Mouse (Mus musculus): ENCODE data around the gene Rita1. TPM values are rescaled to one million over a fixed set of nuclear protein-coding genes. Genes with fewer than 3 reads are reported as not detected.

The Rita1 gene
- polyA plus RNA-seq, 1 experiment from 2014 or later = 26.2 TPM

DNA sequence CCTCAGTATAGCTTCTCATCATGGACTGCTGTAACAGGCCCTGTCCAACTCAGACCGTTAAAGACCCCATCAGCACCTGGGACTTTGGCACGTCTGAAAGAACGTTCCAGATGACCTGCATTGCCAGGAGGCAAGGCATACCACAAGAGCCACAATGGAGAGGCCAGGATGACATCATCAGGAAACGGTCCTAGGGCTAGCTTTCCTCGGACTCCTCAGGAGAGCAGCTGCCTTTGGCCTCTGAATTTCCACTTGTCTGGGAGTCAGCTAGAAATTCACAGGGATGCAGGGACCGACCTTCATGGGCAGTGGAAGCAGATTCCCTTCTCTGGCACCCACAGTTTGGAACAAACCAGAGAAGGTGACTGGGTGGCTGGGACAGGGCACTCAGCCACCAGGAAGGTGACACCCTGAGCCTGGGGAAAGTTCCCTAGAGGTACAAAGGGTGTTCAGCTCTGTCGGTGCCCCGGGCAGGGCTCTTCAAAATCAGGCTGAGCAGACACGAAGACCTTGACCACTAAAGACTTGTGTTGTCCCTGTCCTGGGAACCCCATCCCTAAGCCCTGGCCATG lies 45.6 kb downstream of the Rita1 start:
- Histone ChIP-seq H3K27me3 (no peaks in the 10 kb centered on the region), H3K9ac (peak overlapping the region; percentile 59), H3K27ac (peak overlapping the region; percentile 94), H3K4me3 (no peak overlapping the region), H3K9me3 (no peaks in the 10 kb centered on the region), H3K36me3 (no peaks in the 10 kb centered on the region), H3K4me2 (peak overlapping the region; percentile 29; the same call in 1 of the 2 replicates), H3K4me1 (replicated peaks) (peaks cover 92% of the 10 kb centered on the region)
- WGBS = 53% methylated on average over 9 of the region's 9 CpGs
- ATAC-seq (ENCODE audit: low FRiP score) = peak; percentile 18

DNA sequence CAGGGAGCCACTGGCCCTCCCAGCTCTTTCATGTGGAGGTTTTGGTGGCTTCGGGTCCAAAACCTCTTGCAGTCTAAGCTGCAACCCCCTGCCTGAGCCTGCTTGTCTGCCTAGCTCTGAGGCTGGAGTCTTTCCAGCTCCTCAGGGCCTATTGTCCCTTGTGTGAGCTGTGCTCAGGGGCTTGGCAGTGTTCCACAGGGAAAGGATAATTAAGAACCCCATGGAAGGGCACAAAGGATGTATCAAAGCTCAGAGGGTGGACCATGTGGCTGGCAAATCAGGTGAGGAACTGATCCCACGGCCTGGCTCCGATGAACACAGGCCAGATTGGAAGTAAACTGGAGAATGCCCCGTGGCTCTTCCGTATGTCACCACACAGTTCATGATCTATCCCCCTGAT lies 46.3 kb downstream of the Rita1 start:
- H3K4me2 ChIP-seq = peak overlapping the region; percentile 15; the same call in 1 of the 2 replicates
- H3K36me3 ChIP-seq = no peaks in the 10 kb centered on the region
- H3K9me3 ChIP-seq = no peaks in the 10 kb centered on the region
- H3K9ac ChIP-seq = peak overlapping the region; percentile 43; the same call in 1 of the 2 replicates
- ATAC-seq (ENCODE audit: low FRiP score) = peak; percentile 36; the same call in 1 of the 2 replicates
- H3K4me3 ChIP-seq = no peak overlapping the region
- H3K4me1 ChIP-seq (replicated peaks) = peaks cover 88% of the 10 kb centered on the region
- 29% methylated on average over 5 of the region's 5 CpGs for WGBS
- peak overlapping the region; percentile 94 for H3K27ac ChIP-seq
- H3K27me3 ChIP-seq = no peaks in the 10 kb centered on the region

DNA sequence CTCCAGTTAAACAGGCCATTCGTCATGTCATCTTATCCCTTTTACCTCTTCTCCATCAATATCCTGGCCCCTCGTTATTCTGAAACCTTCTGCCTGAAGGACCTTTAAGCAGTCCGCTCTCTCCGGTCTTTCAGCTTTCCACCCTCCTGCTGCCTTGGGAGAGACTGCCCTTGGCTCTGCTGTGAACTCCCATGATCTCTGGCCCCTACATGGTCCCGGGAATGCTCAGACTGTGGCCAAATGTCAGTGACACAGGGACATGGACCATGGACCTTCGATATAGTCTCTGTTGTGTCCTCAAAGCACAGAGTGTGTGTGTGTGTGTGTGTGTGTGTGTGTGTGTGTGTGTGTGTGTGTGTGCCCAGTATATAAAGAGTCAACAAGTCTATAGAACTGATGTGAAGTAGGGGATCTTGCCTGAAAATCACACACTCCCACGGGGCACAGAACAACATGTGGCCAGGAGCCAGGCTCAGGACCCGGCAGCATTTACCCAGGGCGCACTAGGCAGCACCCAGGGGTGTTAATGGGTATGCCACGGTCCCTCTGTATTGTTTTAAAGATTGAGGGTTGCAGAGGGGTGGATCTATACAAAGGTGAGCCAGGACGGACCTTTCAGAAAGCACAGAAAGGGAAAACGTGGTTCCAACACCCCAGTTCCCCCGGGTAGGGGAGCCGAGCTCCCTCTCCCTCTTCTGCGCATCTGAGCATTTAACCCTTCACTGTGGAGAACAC lies 47.1 kb downstream of the Rita1 start:
- Histone ChIP-seq H3K4me2 (peak overlapping the region; percentile 15; the same call in 1 of the 2 replicates), H3K27me3 (no peaks in the 10 kb centered on the region), H3K9ac (peak overlapping the region; percentile 49), H3K36me3 (no peaks in the 10 kb centered on the region), H3K27ac (peak overlapping the region; percentile 94), H3K4me1 (replicated peaks) (peaks cover 88% of the 10 kb centered on the region), H3K9me3 (no peaks in the 10 kb centered on the region), H3K4me3 (no peak overlapping the region)
- WGBS = 18% methylated on average over 15 of the region's 15 CpGs
- ATAC-seq (ENCODE audit: low FRiP score) = no peak

DNA sequence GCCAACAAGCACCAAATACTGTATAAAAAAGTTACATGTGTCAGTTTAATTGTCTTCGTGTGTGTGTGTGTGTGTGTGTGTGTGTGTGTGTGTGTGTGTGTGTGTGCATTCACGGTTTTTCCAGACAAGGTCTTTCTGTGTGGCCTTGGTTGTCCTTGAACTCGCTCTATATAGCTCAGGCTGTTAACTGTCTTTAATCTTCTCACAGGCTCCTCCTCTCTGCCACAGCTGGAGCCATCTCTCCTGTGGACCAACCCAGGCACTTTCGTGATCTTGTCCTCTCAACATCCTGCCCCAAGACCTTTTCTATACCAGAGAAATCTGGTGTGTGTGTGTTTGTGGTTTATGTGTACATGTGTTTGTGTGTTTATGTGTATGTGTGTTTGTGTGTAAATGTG lies 48.5 kb downstream of the Rita1 start:
- ATAC-seq (ENCODE audit: low FRiP score) = no peak
- no peak overlapping the region for H3K4me2 ChIP-seq
- H3K27me3 ChIP-seq = no peaks in the 10 kb centered on the region
- no peaks in the 10 kb centered on the region for H3K36me3 ChIP-seq
- H3K9ac ChIP-seq = no peak overlapping the region
- H3K4me3 ChIP-seq = no peak overlapping the region
- no peaks in the 10 kb centered on the region for H3K9me3 ChIP-seq
- peak overlapping the region; percentile 31; the same call in 1 of the 2 replicates for H3K27ac ChIP-seq
- WGBS = 53% methylated on average over 4 of the region's 4 CpGs
- peaks cover 86% of the 10 kb centered on the region for H3K4me1 ChIP-seq (replicated peaks)

DNA sequence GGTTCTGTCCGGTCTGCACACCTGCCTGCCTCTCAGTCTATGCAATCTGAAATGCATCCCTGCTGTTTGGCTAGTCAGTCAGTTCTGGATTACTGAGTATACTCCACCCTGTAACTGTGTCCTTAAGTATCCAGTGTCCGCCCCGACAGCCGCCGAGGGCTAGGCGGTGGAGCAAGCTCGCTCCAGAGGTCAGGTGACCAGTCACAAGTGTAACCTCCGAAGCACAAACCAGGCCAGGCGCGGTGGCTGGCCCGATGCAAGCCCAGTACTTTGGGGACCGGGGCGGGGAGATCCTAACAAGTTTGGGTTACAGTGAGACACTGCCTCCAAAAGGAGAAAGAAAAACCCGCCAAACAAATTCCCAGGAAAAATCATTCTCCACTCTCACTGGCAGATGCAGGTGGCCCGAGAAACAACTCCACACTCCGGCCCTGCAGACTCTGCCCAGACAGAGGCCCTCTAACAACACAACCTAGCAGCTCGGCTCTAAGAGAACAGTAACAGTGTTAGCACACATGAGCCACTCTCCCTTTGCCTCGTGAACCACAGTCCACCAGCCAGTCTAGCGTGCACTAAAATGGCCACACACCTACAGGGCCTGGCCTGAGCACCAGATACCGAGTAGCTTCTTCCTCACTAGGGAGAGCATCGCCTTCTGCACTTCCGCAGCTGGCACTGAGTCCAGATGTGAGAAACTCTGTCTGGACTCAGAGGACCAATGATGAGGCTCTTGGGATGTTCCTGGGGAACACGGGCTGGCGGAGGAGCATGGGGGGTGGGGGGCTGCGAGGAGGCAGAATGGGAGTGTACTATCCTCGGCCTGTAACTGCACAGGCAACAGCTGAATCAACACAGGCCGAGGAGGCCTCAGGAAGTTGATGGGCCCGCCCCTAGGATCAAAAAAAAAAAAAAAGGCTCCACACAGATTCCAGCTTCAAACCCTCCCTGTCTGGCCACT lies 49.2 kb downstream of the Rita1 start:
- Histone ChIP-seq H3K4me2 (no peak overlapping the region), H3K36me3 (no peaks in the 10 kb centered on the region), H3K9me3 (no peaks in the 10 kb centered on the region), H3K4me3 (no peak overlapping the region), H3K4me1 (replicated peaks) (peaks cover 86% of the 10 kb centered on the region), H3K9ac (peak overlapping the region; percentile 5; the same call in 1 of the 2 replicates), H3K27me3 (no peaks in the 10 kb centered on the region), H3K27ac (peak overlapping the region; percentile 76)
- ATAC-seq (ENCODE audit: low FRiP score) = no peak
- 62% methylated on average over 28 of the region's 28 CpGs for WGBS

DNA sequence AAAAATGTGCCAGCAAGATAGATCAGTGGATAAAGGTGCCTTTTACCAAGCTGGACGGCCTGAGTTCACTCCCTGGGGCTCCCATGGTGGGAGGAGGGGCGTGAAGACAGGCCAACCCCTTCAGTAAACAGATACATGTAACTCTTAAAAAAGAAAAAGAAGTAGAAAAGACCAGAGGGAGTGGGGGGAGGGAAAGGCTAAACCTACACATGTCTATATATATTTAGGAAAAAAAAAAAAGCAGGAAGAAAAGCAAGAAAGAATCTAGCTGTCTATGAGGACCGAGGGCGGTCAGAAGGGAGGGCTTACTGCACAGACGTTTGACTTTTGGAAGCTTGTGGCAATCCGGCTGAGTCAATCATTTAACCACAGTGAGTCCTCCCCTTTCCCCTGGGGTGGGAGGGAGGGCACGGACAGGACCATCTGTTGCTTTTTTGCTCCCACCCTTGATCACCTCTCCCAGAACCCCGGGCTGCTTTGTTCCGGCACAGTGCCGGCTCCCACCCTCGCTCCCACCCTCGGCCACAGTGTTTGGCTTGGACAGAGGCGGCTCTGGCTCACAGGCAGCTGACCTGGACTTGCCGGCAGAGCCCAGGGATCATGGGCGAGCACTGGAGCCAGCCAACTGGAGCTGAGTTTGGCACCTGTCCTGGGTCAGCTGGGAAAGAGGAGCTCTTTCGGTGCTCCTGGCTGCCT lies 51.6 kb downstream of the Rita1 start:
- ATAC-seq (ENCODE audit: low FRiP score) = 0 out of 2 replicates have a peak, but pooled peaks have one; percentile 33
- Histone ChIP-seq H3K27me3 (no peaks in the 10 kb centered on the region), H3K4me3 (no peak overlapping the region), H3K9me3 (no peaks in the 10 kb centered on the region), H3K4me2 (peak overlapping the region; percentile 30; the same call in 1 of the 2 replicates), H3K27ac (peak overlapping the region; percentile 74), H3K9ac (peak overlapping the region; percentile 46; the same call in 1 of the 2 replicates), H3K4me1 (replicated peaks) (peaks cover 61% of the 10 kb centered on the region), H3K36me3 (peaks cover 8% of the 10 kb centered on the region)
- WGBS = 10% methylated on average over 16 of the region's 16 CpGs

DNA sequence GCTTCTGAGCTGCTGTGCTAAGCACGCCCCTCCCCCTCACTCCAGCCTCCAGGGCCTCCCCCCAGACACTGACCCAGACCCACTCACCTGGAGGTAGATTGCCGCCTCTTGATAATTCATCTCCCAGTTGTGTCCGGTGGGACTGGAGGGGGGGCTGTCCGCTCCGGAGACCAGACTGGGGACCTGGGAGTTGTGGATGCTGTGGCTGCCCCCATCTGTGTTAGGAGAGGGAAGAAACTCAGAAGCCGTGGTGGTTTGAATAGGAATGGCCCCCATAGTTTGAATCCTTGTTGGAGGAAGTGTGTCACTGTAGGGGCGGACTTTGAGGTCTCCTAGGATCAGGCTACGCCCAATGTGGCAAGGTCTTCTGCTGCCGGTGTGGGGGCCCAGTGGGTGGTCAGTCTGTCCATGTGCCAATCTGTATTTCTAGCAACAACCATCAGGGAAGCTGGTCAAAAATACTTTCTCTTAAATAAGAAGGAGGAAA lies 52.2 kb downstream of the Rita1 start:
- no peaks in the 10 kb centered on the region for H3K9me3 ChIP-seq
- 59% methylated on average over 9 of the region's 9 CpGs for WGBS
- H3K4me1 ChIP-seq (replicated peaks) = peaks cover 55% of the 10 kb centered on the region
- ATAC-seq (ENCODE audit: low FRiP score) = no peak
- H3K4me2 ChIP-seq = peak overlapping the region; percentile 10; the same call in 1 of the 2 replicates
- H3K27me3 ChIP-seq = no peaks in the 10 kb centered on the region
- H3K9ac ChIP-seq = 0 out of 2 replicates have a peak overlapping the region, but pooled peaks have one; percentile 13
- H3K36me3 ChIP-seq = peaks cover 13% of the 10 kb centered on the region
- H3K4me3 ChIP-seq = no peak overlapping the region
- H3K27ac ChIP-seq = peak overlapping the region; percentile 44; the same call in 1 of the 2 replicates

DNA sequence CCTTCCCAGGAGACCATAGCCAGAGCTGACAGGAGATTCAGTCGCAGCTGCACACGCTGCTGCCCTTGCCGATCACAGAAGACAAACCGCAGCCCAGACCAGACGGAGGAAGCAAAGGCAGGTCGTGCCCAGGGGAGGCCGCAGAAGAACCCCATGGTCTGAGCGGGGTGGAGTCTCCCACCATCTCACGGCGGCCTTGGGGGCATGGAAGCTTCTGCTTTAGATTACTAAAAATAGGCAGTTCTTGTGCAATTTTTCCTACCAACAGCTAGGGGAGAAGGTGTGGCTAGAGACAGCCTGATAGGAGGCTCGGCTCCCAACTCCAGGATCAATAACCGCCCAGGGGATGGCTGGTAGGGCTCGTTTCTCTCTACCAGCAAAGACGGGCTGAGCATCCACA lies 53.6 kb downstream of the Rita1 start:
- peak overlapping the region; percentile 46; the same call in 1 of the 2 replicates for H3K9ac ChIP-seq
- peaks cover 25% of the 10 kb centered on the region for H3K36me3 ChIP-seq
- ATAC-seq (ENCODE audit: low FRiP score) = no peak
- no peak overlapping the region for H3K4me3 ChIP-seq
- WGBS = 66% methylated on average over 14 of the region's 14 CpGs
- H3K27ac ChIP-seq = no peak overlapping the region
- H3K9me3 ChIP-seq = no peaks in the 10 kb centered on the region
- H3K4me1 ChIP-seq (replicated peaks) = peaks cover 44% of the 10 kb centered on the region
- H3K4me2 ChIP-seq = no peak overlapping the region
- no peaks in the 10 kb centered on the region for H3K27me3 ChIP-seq

DNA sequence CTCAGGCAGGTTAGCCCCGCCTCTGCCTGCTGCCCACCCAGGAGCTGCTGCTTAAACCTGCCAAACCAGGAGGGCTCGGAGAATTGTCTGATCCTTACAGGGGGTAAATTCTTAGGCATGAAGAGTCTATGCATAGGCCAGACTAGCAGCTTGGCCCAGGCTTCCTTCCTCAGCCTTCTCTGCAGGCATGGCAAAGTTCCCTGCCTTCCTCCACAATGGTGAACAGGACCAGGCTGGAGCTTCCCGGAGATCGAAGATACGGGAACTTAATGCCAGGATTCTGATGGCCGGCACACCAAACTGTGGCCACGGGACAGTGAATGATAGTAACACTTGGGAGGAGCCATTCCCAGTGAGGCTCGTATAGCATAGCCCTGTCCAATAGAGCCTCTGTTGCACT lies 54.3 kb downstream of the Rita1 start:
- Histone ChIP-seq H3K4me2 (no peak overlapping the region), H3K4me3 (no peak overlapping the region), H3K27me3 (no peaks in the 10 kb centered on the region), H3K36me3 (peaks cover 32% of the 10 kb centered on the region), H3K4me1 (replicated peaks) (peaks cover 37% of the 10 kb centered on the region), H3K27ac (no peak overlapping the region), H3K9ac (no peak overlapping the region), H3K9me3 (no peaks in the 10 kb centered on the region)
- WGBS = 75% methylated on average over 8 of the region's 8 CpGs
- no peak for ATAC-seq (ENCODE audit: low FRiP score)

DNA sequence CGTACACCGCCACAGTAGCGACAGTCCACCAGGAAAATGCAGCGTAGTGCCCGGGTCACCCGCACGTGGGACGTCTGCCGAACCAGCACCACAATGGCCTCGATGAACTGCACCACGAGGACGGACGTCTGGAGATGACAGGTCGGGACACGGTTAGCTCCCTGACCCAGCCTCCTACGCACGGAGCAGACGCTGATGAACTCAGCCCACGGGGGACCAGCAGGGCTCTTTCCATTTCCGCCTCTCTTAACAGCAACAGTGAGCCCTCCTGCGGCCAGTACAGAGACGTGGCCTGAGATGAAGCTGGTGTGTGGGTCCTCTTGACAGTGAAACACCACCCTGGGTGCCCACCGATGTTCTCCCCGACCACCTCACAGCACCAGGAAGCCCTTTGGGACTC lies 56.5 kb downstream of the Rita1 start:
- no peak for ATAC-seq (ENCODE audit: low FRiP score)
- H3K36me3 ChIP-seq = peaks cover 53% of the 10 kb centered on the region
- WGBS = 83% methylated on average over 24 of the region's 24 CpGs
- H3K4me2 ChIP-seq = no peak overlapping the region
- H3K9ac ChIP-seq = no peak overlapping the region
- H3K27me3 ChIP-seq = no peaks in the 10 kb centered on the region
- no peak overlapping the region for H3K4me3 ChIP-seq
- peaks cover 24% of the 10 kb centered on the region for H3K4me1 ChIP-seq (replicated peaks)
- H3K9me3 ChIP-seq = no peaks in the 10 kb centered on the region
- H3K27ac ChIP-seq = no peak overlapping the region

DNA sequence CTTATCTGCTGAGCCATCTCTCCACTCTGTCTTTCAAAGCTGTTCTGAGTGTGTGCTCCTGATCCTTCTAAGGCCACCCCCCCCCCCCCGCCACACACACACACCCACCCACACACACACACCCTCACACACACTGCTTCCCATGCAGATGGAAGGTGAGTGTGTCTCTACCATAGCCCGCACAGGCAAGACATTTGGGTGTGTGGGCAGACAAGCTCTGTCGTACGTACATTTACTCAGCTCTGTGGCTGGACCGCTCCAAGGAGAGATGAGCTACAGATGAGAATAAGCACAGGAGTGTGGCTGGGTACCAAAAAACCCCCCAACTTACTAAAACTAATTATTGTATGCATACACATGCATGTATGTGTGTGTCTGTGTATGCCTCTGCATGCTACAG lies 61.7 kb downstream of the Rita1 start:
- WGBS = 96% methylated on average over 5 of the region's 5 CpGs
- Histone ChIP-seq H3K27ac (no peak overlapping the region), H3K27me3 (no peaks in the 10 kb centered on the region), H3K4me3 (no peak overlapping the region), H3K4me2 (no peak overlapping the region), H3K36me3 (peaks cover 69% of the 10 kb centered on the region), H3K9ac (no peak overlapping the region), H3K4me1 (replicated peaks) (no peaks in the 10 kb centered on the region), H3K9me3 (no peaks in the 10 kb centered on the region)
- no peak for ATAC-seq (ENCODE audit: low FRiP score)

Data from hindbrain, embryonic 13.5 days (tissue).